Mouse (Mus musculus) A20 (cell line): ENCODE results near the gene Apol7b.

Source experiments
- DNase-seq: peaks from one replicate; pipeline ENCODE4 v3.0.0-alpha.2; 2011; ENCODE audit warnings: low read depth, low spot score

Apol7b gene

GRCm38 (mm10) chr15:77384340-77385030 is 62.8 kb downstream of the Apol7b start:
- no peak for DNase-seq

GRCm38 (mm10) chr15:77382880-77383279 is 64.4 kb downstream of the Apol7b start:
- no peak for DNase-seq

GRCm38 (mm10) chr15:77382271-77382850 is 64.9 kb downstream of the Apol7b start:
- no peak for DNase-seq

GRCm38 (mm10) chr15:77381481-77381880 is 65.8 kb downstream of the Apol7b start:
- DNase-seq = no peak

- no peak for DNase-seq
These were observed 67.4 kb downstream of the Apol7b start for GRCm38 (mm10) chr15:77379921-77380320.

GRCm38 (mm10) chr15:77377419-77377818 is 69.9 kb downstream of the Apol7b start:
- DNase-seq = no peak

GRCm38 (mm10) chr15:77376920-77377319 is 70.4 kb downstream of the Apol7b start:
- no peak for DNase-seq
